Mouse (Mus musculus): ENCODE measurements around the gene Neurod6. TPM values are rescaled to one million over a fixed set of nuclear protein-coding genes. Genes with fewer than 3 reads are reported as not detected.

Neurod6 gene
- total RNA-seq, 2 experiments from 2014 or later, result not detected

- ATAC-seq (replicated peaks; ENCODE audit: poor library complexity, severe bottlenecking), result no peak
Measured at GRCm38 (mm10) chr6:55647771-55648280, 33.2 kb downstream of the Neurod6 start.

GRCm38 (mm10) chr6:55646824-55647560 is 34.1 kb downstream of the Neurod6 start:
- no peak for ATAC-seq (replicated peaks; ENCODE audit: poor library complexity, severe bottlenecking)

GRCm38 (mm10) chr6:55646111-55646823 is 34.8 kb downstream of the Neurod6 start:
- no peak for ATAC-seq (replicated peaks; ENCODE audit: poor library complexity, severe bottlenecking)

GRCm38 (mm10) chr6:55634662-55635061 is 46.4 kb downstream of the Neurod6 start:
- ATAC-seq (replicated peaks; ENCODE audit: poor library complexity, severe bottlenecking), result no peak

Other genes starting within 250 kb of the Neurod6 start
- 1.6 TPM in 1 of 2 replicates, not detected in the other for gene Adcyap1r1, start 229.3 kb downstream of the Neurod6 start, total RNA-seq (2014; fragmentation: Nextera tagmentation)
- gene Adcyap1r1, start 229.3 kb downstream of the Neurod6 start, total RNA-seq (2017), result not detected in 2 replicates
- not detected in 2 replicates for gene Itprid1, start 155.6 kb upstream of the Neurod6 start, total RNA-seq (2014; fragmentation: Nextera tagmentation)
- not detected in 2 replicates for gene Itprid1, start 155.6 kb upstream of the Neurod6 start, total RNA-seq (2017)